Mouse (Mus musculus) urinary bladder, postnatal 14 days (tissue): Measurements from ENCODE around the gene Mcm3ap.

Experiments
- DNase-seq: peaks from one replicate; pipeline ENCODE4 v3.0.0; 2021; ENCODE audit warnings: low spot score

Mcm3ap gene

DNA sequence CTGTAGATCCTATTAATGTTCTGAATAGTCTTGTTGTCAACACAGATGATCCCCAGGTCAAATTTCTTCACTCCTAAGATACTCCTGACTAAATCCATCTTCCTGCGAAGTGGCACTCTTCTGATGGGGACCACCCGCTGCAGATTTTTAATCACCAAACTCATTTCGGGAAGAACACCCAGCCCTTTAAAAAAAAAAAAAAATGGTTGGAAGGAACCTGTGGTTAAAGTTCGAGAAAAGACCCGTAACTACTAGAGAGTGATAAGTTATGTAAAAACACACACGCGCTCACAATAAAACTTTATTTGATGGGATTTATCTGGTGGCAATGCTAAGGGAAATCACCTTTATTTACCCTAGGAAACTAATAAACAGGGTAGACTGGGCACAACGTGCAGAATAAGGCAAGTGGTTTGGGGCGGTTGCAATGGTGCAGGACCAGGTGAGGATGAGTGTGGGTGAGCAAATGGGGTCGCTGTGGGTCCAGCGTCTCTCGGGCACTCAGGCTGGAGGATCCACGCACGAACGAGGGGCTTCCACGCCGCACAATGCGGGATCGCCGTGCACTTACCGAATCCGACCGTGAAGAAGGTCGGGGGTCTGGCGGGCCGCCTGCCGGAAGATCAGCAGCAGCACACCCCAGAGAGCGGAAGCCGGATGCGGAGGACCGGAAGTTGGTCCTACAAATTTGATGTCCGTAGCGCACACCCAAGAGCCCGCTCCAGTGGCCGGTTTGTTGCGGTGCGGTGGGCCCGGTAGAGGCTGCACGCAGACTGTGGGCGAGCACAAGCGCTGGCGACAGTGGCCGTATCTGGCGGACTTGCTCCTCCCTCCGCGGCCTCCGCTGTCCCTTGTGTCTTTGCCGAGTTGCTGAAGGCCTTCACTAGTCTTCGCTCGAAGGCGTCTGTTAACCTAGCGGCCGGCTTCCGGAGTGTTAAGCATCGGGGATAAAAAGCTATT, at the start of gene Mcm3ap, which contains the start of gene Ybey:
Gene Mcm3ap (plus strand): TSS at position 725 of the 960 bp plus-strand sequence.
Gene Ybey (minus strand): TSS at position 912 of the 960 bp plus-strand sequence.
- peak; percentile 86 for DNase-seq

DNA sequence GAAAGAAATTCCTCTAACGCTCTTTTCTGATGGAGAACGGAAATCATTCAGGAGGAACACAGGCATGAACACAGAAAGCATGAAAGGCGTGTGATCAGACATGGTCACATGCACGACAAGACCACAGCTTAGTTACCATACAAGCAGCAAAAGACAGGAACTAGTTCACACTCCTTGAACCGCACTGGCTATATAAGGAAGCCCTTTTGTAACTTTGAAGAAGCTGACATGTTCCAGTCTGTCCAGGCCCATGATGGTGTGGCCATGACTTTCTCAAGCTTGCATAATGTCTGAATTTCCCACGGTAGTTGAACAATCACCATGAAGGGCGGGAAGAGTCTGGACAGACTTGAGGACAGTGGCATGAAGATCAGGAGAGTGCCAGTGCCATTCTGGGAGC, 43.1 kb upstream of the Mcm3ap start:
- DNase-seq, result no peak

DNA sequence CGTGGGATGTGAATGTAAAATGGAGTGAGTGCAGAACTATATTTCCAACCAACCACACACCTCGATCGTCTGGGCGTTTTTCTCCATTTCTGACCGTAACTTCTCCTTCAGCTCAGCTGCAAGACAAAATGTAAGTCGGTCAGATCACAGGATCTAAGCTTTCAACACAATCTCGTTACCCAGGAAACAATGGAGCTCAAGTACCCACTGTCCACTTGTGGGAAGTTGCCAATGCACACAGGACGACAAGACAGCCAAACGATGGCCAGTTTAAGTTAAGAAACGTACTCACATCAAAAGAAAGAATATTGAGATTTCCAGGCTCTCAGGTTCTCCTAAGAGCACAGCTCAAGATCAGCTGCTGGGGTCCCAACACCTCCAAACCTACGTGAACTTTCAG, 34.8 kb upstream of the Mcm3ap start:
- no peak for DNase-seq

DNA sequence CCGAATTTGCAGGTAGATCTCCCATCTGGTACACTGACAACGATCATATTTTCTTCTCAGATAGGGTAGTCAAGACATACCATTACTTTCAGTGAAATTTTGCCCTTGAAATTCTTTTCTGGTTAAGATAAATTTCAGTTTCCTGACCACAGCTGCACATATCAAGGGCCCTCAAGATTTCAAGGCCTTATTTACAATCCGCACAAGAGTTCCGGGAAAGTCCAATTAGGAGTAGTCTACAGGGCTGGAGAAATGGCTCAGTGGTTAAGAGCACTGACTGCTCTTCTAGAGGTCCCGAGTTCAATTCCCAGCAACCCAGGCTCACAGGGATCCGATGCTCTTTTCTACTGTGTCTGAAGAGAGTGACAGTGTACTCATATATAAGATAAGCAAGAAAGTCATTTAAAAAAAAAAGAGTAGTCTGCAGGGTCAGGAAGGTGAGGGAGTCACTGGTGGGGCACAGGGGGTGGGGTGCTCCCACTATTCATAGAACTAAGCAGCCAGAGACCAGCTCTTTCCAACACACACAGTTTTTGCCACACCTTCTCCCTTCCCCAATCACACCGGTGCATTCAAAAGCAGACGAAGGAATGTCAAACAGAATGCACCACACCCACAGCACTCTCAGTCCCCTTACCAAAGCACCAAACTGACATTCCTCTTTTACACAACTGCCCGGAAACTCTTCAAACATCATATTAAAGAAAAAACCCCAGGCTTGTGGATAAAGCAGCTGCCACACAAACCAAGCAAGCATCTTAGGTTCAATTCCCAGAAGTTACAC, 29.4 kb upstream of the Mcm3ap start:
- DNase-seq, result no peak

DNA sequence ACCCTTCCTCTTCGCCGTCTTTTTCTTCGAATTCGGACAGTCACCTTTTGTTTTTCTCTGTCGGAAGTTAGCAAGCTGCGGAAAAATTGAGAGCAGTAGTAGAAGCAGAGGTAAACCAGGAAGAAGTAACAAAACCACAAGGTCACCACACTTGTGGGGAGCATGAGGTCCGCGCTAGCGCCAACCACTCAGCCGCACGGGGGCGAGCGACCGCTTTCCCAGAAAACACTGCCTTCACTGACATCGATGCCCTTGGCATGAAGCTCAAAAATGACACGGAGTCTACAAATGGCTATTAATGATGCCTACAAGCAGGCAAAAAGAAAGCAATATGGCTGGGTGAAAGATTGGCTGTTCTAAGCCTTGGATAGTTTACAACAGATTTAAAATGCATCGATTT, 28.4 kb upstream of the Mcm3ap start, which contains the start of gene AC141477.1:
Gene AC141477.1 (minus strand): TSS at position 164 of the 400 bp plus-strand sequence.
- no peak for DNase-seq

DNA sequence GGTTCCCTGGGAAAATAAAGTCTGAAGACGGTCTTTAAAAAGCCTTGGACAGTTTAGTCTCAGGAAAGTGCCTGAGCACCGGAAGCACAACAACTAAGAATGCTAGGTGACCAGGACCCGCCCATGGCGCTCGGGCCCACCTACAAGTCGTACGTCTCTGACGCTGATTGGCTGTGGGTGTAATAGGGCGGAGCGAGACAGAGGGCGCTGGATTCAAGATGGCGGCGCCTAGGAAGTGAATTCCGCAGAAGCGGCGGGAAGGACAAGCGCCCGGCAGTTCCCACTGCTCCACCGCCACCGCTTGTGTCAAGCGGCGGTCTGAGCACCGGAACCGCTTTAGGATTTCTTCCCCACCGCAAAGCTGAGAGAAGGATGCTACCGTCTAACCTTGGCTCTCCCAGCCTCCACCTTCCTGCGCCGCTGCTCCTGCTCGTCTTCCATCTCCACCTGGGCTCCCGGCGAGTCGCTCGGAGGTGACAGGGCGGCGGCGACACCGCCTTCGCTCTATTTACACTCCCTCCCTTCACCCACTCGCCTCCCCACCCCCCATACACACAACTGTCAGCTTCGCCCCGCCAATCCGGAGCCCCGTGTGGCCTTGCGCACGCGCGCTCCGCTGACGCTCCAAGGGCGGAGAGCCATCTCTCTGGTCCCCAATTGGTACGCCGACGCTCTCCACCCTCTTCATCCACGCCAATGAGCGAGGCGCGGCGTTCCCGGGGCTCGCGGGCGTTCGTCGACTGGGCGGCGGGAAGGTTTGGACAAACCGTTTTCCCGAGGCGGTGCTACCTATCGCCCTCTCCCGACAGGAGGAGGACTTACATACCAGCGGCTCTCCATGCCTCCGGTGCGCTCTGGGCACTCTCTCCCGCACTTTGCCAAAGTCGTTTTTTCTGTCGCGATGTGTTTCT, 26.3 kb upstream of the Mcm3ap start, which contains the start of gene Pcnt:
Gene Pcnt (minus strand): TSS at position 609 of the 911 bp plus-strand sequence.
- peak; percentile 98 for DNase-seq

DNA sequence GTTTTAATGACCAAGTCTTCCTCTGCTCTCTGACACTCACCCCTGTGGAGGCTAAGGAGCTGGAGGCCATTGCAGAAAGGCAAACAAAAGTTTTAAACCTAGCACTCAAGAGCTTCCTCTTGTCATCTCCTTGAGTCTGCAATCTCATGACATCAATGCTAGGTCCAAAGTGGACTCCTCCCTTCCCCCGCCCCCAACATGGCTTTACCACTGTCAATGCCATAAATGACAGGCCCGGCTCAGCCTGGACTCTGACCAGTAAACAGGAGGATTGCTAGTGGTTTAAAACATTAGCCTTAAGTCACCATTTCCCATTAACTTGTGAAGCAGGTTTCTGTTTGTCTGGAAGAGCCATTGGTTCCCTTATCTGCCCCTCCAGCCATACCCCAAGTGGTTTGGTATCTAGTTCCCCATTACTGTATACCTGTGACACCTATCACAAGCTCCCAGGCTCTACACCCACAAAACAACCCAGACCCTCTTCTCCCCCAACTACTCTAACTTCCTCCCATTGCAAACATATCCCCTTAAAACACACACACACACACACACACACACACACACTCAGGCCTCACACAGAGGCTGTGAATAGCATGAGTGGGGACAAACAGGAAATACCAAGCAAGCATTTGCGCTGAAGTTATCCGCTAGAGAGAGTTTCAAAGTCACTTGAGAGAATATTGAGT, 22.6 kb upstream of the Mcm3ap start:
- no peak for DNase-seq

DNA sequence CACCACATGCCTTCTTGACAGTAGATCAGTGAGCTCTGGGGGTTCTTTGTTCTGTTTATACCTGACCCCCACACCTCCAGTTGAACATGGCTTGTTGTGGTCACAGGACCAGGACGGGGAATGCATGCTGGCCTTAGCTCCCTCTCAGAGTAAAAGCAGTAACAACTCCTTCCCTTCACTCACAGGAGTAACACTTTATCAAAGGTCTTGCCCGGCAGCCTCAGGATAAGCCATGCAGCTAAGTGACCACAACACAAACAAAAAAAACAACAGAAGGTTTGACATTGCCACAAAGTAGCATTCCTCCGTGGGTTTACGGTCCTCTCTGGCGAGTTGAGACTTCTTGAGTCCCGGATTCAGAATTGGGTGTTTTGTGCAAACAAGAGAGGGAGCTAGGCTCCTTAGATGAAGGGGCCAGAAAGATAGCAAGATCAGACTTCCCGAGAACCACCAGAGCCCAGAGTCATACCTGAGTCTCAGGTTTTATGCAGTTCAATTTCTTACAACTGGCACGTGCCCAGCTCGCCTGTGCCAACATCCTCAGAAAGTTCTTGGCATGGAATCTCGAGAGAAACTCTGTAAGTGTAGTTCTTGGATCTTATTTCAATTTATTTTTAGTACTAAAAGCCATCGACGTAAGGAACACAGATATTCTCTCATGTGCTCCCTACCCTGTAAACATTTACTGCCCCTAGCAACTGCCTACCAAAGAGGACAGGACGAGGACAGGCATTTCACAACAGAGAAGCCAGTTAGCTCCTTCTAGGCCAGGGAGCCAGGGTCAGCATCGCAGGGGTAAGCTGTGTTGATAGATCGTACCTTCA, 21.1 kb upstream of the Mcm3ap start:
- DNase-seq, result peak; percentile 10

DNA sequence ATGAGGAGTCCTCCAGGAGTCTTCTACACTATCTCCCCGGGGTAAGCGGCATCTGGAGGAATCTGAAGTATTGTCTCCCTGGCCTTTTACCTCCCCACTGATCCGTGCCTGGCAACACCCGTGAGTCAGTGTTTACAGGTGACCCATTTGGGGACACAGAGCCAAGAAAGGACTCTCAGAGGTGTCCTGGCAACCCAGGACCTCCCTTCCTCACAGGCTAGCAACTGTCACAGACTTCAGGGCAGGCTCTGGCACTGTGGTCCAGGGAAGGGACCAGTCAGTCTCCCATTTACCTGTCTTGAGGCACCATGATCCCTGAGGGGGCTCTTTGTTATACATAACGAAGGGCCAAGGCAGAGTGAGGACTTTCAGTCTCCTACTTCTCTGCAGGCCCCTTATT, 19.9 kb upstream of the Mcm3ap start, which contains the start of gene 2610028H24Rik:
Gene 2610028H24Rik (plus strand): TSS at position 231 of the 400 bp plus-strand sequence.
- DNase-seq, result no peak

DNA sequence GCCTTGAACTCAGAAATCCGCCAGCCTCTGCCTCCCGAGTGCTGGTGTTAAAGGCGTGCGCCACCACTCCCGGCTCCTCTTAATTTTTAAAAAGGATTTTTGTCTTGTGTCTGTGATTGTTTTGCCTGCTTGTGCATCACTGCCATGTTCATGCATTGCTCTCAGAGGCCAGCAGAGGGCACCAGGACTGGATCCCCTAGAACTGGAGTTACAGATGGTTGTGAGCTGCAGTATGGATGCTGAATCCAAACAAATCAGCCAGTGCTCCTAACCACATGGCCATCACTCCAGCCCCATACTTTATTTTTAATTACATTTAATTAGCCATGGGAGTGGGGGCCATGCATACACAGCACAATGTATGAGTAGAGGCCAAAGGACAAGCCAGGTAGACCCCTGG, 13.4 kb upstream of the Mcm3ap start:
- DNase-seq, result peak; percentile 61

DNA sequence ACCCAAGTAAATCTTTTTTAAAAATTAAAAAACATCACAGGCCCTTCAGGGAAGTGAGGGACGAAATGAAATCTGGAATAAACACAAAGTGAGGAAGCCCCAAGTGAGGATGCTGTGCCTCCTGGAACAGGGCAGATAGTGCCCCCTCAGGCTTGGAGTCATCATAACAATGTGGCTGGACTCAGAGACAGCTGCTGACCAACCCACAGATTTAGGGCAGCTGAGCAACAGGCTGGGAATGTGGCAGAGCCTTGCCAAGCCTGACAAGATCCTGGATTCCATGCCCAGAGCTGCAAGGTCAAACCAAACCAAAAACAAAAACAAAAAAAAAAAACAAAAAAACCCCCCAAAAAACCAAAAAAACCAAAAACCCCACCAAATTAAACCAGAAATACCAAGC, 7.5 kb upstream of the Mcm3ap start:
- no peak for DNase-seq

DNA sequence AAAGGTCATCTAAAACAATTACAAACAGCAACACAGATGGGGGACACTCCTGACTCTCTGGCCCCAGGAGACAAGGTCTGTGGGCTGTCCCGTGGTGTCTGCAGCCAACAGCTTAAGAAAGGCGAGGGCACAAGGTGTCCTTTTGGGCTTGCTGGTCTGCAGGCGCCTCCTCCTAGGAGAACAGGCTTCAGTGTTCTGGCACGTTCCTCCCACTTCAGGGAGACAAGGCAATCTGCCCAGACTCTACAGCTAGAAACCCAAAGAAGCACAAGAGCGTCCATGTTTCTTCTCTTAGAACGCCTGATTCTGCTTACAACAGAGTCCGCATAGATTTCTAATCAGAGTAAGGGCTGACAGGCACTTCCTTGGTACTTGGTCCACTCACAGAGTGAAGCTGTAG, 6.4 kb upstream of the Mcm3ap start:
- DNase-seq, result no peak

DNA sequence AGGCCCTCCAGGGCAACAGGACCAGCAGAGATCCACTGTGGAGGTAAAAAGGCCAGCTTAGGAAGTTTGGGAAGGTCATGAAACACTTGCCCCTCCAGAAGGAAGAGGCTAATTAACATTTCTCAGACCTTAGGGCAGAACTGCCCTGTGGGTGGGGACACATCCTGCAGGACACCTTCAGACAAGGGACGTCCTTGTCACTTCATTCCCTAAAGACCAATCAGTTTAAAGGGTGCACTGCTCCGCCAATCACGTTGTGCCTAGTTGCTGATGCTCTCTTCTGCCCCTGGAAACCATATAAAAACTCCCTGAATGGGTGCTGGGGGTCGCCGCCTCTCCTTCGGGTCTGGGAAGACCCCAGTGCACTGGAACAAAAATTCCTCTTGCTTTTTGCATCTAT, 6.0 kb upstream of the Mcm3ap start:
- no peak for DNase-seq

DNA sequence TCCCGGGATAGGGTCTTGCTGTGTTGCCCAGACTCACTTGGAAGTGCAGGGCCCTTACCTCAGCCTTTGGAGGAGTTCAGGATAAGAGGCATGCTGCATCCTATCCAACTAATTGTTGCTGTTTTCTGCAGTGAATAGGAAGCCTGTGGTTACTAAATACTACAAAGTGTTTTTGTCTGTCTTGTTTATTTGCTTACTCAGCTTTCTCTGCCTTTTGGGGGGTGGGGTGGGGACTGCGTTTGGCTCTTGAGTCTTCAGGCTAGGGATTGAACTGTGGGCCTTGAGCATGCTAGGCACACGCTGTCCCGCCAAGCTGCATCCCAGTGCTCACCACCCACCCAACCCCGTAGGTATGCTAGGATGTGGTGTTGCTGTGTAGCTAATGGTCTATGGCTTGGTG, 5.0 kb downstream of the Mcm3ap start:
- no peak for DNase-seq

DNA sequence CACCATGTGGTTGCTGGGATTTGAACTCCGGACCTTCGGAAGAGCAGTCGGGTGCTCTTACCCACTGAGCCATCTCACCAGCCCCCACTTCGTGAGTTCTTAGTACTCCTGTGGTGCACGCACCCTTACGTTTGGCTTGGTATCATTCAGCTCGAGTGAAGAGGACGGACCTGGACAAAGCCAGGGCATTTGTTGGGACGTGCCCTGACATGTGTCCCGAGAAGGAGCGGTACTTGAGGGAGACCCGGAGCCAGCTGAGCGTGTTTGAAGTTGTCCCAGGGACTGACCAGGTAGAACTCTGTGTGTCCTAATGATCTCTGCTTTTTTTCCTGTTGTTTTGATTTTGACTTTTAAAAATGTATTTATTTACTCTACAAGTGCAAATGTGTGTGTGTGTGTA, 12.1 kb downstream of the Mcm3ap start:
- DNase-seq, result peak; percentile 53

DNA sequence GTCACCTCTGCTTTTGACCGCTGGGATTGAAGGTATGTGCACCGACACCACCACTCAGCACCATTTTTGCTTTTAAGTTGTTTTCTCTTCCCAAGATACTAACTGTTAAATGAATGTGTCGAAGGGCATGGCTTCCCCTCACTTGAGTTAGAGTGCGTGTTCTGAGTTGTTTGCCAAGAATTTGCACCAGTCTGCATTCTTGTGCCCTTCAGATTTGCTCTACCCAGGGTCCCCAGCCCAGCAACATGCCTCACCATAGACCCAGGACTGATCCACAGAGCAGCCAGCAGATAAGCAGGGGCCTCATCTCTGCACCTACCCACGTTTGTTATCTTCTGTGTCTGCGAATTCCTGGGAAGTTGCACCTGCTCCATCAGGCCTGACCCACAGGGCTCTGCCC, 12.8 kb downstream of the Mcm3ap start:
- no peak for DNase-seq

DNA sequence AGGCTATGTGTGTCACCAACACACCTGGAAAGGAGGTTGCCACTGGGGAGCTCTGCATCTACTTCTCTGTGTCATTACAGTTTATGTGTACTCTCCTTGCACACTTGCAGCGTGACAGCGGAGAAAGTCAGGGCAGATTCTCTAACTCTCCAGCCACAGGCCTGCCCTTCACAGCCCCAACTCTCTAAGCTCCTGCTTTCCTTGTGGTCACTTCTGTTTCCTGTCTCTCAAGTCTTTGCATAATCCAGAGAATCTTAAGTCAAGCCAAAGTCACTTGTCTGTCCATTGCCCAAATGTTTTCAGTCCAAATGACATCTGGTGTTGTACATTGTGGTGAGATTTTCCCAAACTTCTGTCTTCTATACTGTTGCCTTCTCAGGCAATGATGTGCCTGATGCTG, 17.6 kb downstream of the Mcm3ap start:
- DNase-seq, result no peak

DNA sequence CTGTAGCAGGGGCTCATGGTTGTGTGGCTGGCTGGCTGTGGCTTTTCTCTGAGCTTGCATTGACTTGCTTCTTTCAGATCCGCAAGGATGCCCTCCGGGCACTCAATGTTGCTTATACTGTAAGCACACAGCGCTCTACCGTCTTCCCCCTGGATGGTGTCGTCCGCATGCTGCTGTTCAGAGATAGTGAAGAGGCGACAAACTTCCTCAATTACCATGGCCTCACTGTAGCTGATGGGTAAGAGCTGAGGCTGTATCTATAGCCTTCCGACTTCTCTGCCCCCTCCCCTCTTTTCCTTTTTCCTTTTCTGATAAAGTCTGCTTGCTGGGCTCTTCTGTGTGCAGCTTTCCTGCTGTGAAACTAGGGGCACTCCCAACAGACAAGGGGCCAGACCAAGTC, 19.5 kb downstream of the Mcm3ap start:
- DNase-seq, result no peak

DNA sequence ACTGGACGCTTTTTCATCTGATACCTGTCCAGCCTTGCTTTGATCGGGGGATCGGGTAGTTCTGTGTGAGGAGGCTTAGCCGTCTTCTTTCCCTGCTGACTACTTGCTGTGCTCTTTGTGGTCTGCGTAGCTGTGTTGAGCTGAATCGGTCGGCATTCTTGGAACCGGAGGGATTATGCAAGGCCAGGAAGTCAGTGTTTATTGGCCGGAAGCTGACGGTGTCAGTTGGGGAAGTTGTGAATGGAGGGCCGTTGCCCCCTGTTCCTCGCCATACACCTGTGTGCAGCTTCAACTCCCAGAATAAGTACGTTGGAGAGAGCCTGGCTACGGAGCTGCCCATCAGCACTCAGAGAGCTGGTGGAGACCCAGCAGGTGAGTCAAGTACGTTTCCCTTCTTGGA, 20.5 kb downstream of the Mcm3ap start:
- DNase-seq, result no peak

DNA sequence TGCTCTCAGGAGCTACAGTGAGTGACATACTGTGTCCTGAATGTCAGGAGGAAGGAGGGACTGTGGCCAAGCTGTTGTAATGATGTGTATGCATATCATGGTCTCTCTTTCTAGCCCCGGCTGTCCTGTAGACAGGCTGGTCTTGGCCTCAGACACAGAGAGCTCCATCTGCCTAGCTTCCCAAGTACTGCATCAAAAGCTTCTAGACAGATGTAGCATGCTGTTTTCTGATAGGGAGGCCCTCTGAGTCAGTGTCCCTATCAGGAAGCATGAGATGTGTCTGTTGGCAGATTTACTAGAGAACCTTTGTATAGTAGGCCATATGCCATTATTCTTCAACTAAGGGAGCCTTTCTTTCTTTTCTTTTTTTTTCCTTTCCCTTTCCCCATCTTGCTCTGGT, 24.8 kb downstream of the Mcm3ap start:
- DNase-seq, result no peak
